Mouse (Mus musculus): ENCODE results near the gene St6galnac3.

GRCm38 (mm10) chr3:153365057-153365755 lies 359.8 kb downstream of the St6galnac3 start:
- no peak for TF ChIP-seq POLR2A (IDR thresholded peaks at IDR 0.05; ENCODE audit: borderline replicate concordance, extremely low read depth, insufficient read depth, insufficient read length, poor library complexity, severe bottlenecking)
- TF ChIP-seq CTCF (IDR thresholded peaks at IDR 0.05; ENCODE audit: borderline replicate concordance, extremely low read depth, insufficient read depth, insufficient read length), result no peak
